Mouse (Mus musculus) heart, embryonic 10.5 days (tissue): ENCODE data around the gene Syndig1. TPM values are rescaled to one million over a fixed set of nuclear protein-coding genes. Genes with fewer than 3 reads are reported as not detected.

Experiments used
- DNase-seq: peaks from one replicate; pipeline ENCODE4 v3.0.0-alpha.2; 2017; ENCODE audit warnings: low spot score
- H3K27ac ChIP-seq: fragments of 300-500 bp; sonication (generic); 2 replicates; pipeline ENCODE4 v1.5.1; 2016; ENCODE audit warnings: mild to moderate bottlenecking
- H3K27me3 ChIP-seq: fragments of 300-500 bp; sonication (generic); 2 replicates; pipeline ENCODE4 v1.6.1; 2016; ENCODE audit warnings: mild to moderate bottlenecking; ENCODE audit not compliant: poor library complexity, insufficient read depth, severe bottlenecking
- H3K36me3 ChIP-seq: fragments of 300-500 bp; sonication (generic); 2 replicates; pipeline ENCODE4 v1.6.1; 2016; ENCODE audit warnings: mild to moderate bottlenecking, moderate library complexity
- H3K4me1 ChIP-seq: fragments of 300-500 bp; sonication (generic); 2 replicates; pipeline ENCODE4 v1.6.1; 2016; ENCODE audit warnings: mild to moderate bottlenecking
- H3K4me3 ChIP-seq: fragments of 300-500 bp; sonication (generic); 2 replicates; pipeline ENCODE4 v1.5.1; 2016; ENCODE audit warnings: mild to moderate bottlenecking, moderate library complexity
- H3K9me3 ChIP-seq: fragments of 300-500 bp; sonication (generic); 2 replicates; pipeline ENCODE4 v1.6.1; 2016; ENCODE audit warnings: mild to moderate bottlenecking, moderate library complexity
- WGBS: fragments of 180-500 bp; shearing (Covaris S2); methylation state at CpG from one replicate; pipeline ENCODE4 v1.1.7; 2016; 5-methylcytosine and 5-hydroxymethylcytosine counted together
- polyA plus RNA-seq: library from polyadenylated mRNA; unstranded; fragments of >200 nt; fragmentation: Nextera tagmentation; extraction: Ambion mirVana; gene quantifications from 2 replicates; pipeline ENCODE4 v1.2.1, GENCODE M21; 2016

Syndig1 gene
- polyA plus RNA-seq, 1 experiment from 2014 or later, result 2.2 TPM

- H3K4me3 ChIP-seq, result no peak overlapping the region
- H3K9me3 ChIP-seq, result no peaks in the 10 kb centered on the region
- no peak for DNase-seq
- H3K36me3 ChIP-seq, result no peaks in the 10 kb centered on the region
- no peak overlapping the region for H3K27ac ChIP-seq
- no peaks in the 10 kb centered on the region for H3K27me3 ChIP-seq
- no peaks in the 10 kb centered on the region for H3K4me1 ChIP-seq
- WGBS, result 68% methylated on average over 4 of the region's 4 CpGs
Measured at GRCm38 (mm10) chr2:149938829-149939228, 109.8 kb downstream of the Syndig1 start.

- H3K27me3 ChIP-seq, result no peaks in the 10 kb centered on the region
- H3K27ac ChIP-seq, result no peak overlapping the region
- H3K9me3 ChIP-seq, result no peaks in the 10 kb centered on the region
- no peaks in the 10 kb centered on the region for H3K36me3 ChIP-seq
- H3K4me3 ChIP-seq, result no peak overlapping the region
- WGBS, result 53% methylated on average over 2 of the region's 2 CpGs
- H3K4me1 ChIP-seq, result 0 out of 2 replicates have a peak, but pooled peaks cover 2% of the 10 kb centered on the region
- no peak for DNase-seq
Measured at GRCm38 (mm10) chr2:149939586-149939985, 110.6 kb downstream of the Syndig1 start.

- Histone ChIP-seq H3K27me3 (no peaks in the 10 kb centered on the region), H3K36me3 (no peaks in the 10 kb centered on the region), H3K4me1 (no peaks in the 10 kb centered on the region), H3K9me3 (no peaks in the 10 kb centered on the region), H3K27ac (no peak overlapping the region), H3K4me3 (no peak overlapping the region)
- WGBS, result 82% methylated on average over 4 of the region's 4 CpGs
- no peak for DNase-seq
Measured at GRCm38 (mm10) chr2:149950641-149951040, 121.6 kb downstream of the Syndig1 start.

GRCm38 (mm10) chr2:149971014-149971413, 142.0 kb downstream of the Syndig1 start:
- Histone ChIP-seq H3K27me3 (no peaks in the 10 kb centered on the region), H3K36me3 (no peaks in the 10 kb centered on the region), H3K4me1 (no peaks in the 10 kb centered on the region), H3K4me3 (no peak overlapping the region), H3K27ac (no peak overlapping the region), H3K9me3 (no peaks in the 10 kb centered on the region)
- DNase-seq, result no peak
- WGBS, result 77% methylated on average over 4 of the region's 4 CpGs

- H3K4me1 ChIP-seq, result no peaks in the 10 kb centered on the region
- no peak for DNase-seq
- WGBS, result 76% methylated on average over 6 of the region's 6 CpGs
Measured at GRCm38 (mm10) chr2:149973583-149973982, 144.6 kb downstream of the Syndig1 start.

GRCm38 (mm10) chr2:149980419-149980818, 151.4 kb downstream of the Syndig1 start:
- no peak for DNase-seq
- Histone ChIP-seq H3K4me3 (no peak overlapping the region), H3K4me1 (no peaks in the 10 kb centered on the region), H3K9me3 (no peaks in the 10 kb centered on the region), H3K27ac (no peak overlapping the region), H3K27me3 (no peaks in the 10 kb centered on the region), H3K36me3 (no peaks in the 10 kb centered on the region)
- WGBS, result 86% methylated on average over 1 of the region's 1 CpGs

More at GRCm38 (mm10) chr2:149973583-149973982, 144.6 kb downstream of the Syndig1 start:
- no peak overlapping the region for H3K27ac ChIP-seq
- H3K4me3 ChIP-seq, result no peak overlapping the region
- H3K36me3 ChIP-seq, result no peaks in the 10 kb centered on the region
- no peaks in the 10 kb centered on the region for H3K9me3 ChIP-seq
- no peaks in the 10 kb centered on the region for H3K27me3 ChIP-seq

- Histone ChIP-seq H3K4me3 (no peak overlapping the region), H3K27me3 (no peaks in the 10 kb centered on the region), H3K27ac (no peak overlapping the region), H3K9me3 (no peaks in the 10 kb centered on the region), H3K36me3 (no peaks in the 10 kb centered on the region), H3K4me1 (no peaks in the 10 kb centered on the region)
- no peak for DNase-seq
Measured at GRCm38 (mm10) chr2:149982466-149982865, 153.5 kb downstream of the Syndig1 start.

GRCm38 (mm10) chr2:149983107-149983506, 154.1 kb downstream of the Syndig1 start:
- H3K9me3 ChIP-seq, result no peaks in the 10 kb centered on the region
- H3K36me3 ChIP-seq, result no peaks in the 10 kb centered on the region
- no peaks in the 10 kb centered on the region for H3K4me1 ChIP-seq
- no peaks in the 10 kb centered on the region for H3K27me3 ChIP-seq
- DNase-seq, result no peak
- no peak overlapping the region for H3K4me3 ChIP-seq
- H3K27ac ChIP-seq, result no peak overlapping the region
- 70% methylated on average over 1 of the region's 1 CpGs for WGBS

GRCm38 (mm10) chr2:149987610-149988009, 158.6 kb downstream of the Syndig1 start:
- Histone ChIP-seq H3K36me3 (no peaks in the 10 kb centered on the region), H3K27me3 (no peaks in the 10 kb centered on the region), H3K9me3 (no peaks in the 10 kb centered on the region), H3K4me3 (no peak overlapping the region), H3K27ac (no peak overlapping the region), H3K4me1 (no peaks in the 10 kb centered on the region)
- no peak for DNase-seq

GRCm38 (mm10) chr2:149991506-149991905, 162.5 kb downstream of the Syndig1 start:
- H3K4me3 ChIP-seq, result no peak overlapping the region
- H3K9me3 ChIP-seq, result no peaks in the 10 kb centered on the region
- H3K27ac ChIP-seq, result no peak overlapping the region
- H3K36me3 ChIP-seq, result no peaks in the 10 kb centered on the region
- no peaks in the 10 kb centered on the region for H3K27me3 ChIP-seq
- no peak for DNase-seq
- H3K4me1 ChIP-seq, result no peaks in the 10 kb centered on the region
- 58% methylated on average over 2 of the region's 2 CpGs for WGBS

GRCm38 (mm10) chr2:149992921-149993320, 163.9 kb downstream of the Syndig1 start:
- H3K36me3 ChIP-seq, result no peaks in the 10 kb centered on the region
- no peak for DNase-seq
- WGBS, result 91% methylated on average over 4 of the region's 4 CpGs

GRCm38 (mm10) chr2:149996382-149996964, 167.5 kb downstream of the Syndig1 start:
- no peaks in the 10 kb centered on the region for H3K27me3 ChIP-seq
- no peak for DNase-seq
- WGBS, result 80% methylated on average over 5 of the region's 5 CpGs
- H3K4me1 ChIP-seq, result no peaks in the 10 kb centered on the region
- no peaks in the 10 kb centered on the region for H3K9me3 ChIP-seq
- H3K27ac ChIP-seq, result no peak overlapping the region
- H3K36me3 ChIP-seq, result no peaks in the 10 kb centered on the region
- no peak overlapping the region for H3K4me3 ChIP-seq

More at GRCm38 (mm10) chr2:149992921-149993320, 163.9 kb downstream of the Syndig1 start:
- no peak overlapping the region for H3K27ac ChIP-seq
- H3K27me3 ChIP-seq, result no peaks in the 10 kb centered on the region
- H3K4me1 ChIP-seq, result no peaks in the 10 kb centered on the region
- no peak overlapping the region for H3K4me3 ChIP-seq
- H3K9me3 ChIP-seq, result no peaks in the 10 kb centered on the region

- Histone ChIP-seq H3K27ac (no peak overlapping the region), H3K27me3 (no peaks in the 10 kb centered on the region), H3K4me1 (no peaks in the 10 kb centered on the region), H3K36me3 (no peaks in the 10 kb centered on the region), H3K9me3 (no peaks in the 10 kb centered on the region), H3K4me3 (no peak overlapping the region)
- WGBS, result 88% methylated on average over 2 of the region's 2 CpGs
- no peak for DNase-seq
Measured at GRCm38 (mm10) chr2:149997657-149998056, 168.6 kb downstream of the Syndig1 start.
